Mouse (Mus musculus) cerebellum, postnatal 36 days (tissue): Measurements from ENCODE around the gene Aldh9a1.
"Not testable (repeated sequence)": the region's sequence is repeated elsewhere in the genome, so short reads cannot be mapped to it uniquely, and the experiment has no call there.

Experiments
- DNase-seq, 2 experiments: peaks; one replicate each; pipeline ENCODE4 v3.0.0; 2021 to 2022; ENCODE audit warnings: mixed read lengths in 2 of 2

Gene Aldh9a1

DNA sequence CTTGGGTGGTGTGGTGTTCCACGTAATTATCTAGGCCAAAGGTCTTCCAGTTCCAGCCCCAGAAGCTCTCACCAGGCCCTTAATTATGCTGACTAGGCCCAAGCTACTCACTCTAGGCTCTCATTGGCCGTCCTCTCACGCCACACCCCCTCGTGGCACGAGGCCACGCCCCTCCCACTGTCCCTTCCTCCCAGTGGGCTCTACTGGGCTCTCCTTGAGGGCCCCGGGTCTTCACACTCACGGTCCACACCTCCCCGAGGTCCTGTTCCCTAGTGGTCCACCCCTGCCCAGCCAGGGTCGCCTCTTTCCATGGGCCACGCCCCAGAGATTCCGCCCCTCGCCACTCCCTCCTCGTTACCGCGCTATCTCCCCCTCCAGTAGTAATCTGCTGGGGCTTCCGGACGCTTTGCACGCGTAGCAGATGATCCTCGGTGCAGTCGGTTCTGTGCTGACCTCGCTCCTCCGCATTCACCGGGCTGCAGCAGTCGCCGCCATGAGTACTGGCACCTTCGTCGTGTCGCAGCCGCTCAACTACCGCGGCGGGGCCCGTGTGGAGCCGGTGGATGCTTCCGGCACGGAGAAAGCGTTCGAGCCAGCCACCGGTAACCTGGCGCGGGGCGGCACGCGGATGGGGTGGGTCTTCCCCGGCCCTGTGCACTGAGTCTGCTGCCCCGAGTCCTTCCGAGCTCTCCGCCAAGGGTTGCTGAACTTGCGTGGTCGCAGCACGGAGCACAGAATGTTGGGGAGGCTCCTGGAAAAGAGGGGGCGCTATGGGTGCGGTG, at the start of gene Aldh9a1:
TSS of gene Aldh9a1 (plus strand) at position 177 of the 782 bp plus-strand sequence.
- DNase-seq, result peak; percentile 81 to 86

DNA sequence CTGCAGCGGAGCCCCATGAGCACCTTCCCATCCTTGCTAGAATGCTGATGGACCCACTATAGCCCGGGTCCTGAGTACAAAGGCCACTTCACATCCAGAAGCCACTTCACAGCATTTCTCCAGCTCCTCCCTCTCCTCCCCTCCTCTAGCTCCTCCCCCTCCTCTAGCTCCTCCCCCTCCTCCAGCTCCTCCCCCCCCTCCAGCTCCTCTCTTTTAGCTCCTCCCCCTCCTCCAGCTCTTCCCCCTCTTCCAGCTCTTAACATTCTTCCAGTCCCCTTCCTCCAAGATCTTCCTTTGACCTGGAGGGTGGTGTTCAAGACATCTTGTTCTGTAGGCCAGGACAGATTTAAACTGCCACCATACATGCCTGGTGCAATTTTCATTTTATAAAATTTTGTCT, 49.7 kb upstream of the Aldh9a1 start:
- no peak for DNase-seq

DNA sequence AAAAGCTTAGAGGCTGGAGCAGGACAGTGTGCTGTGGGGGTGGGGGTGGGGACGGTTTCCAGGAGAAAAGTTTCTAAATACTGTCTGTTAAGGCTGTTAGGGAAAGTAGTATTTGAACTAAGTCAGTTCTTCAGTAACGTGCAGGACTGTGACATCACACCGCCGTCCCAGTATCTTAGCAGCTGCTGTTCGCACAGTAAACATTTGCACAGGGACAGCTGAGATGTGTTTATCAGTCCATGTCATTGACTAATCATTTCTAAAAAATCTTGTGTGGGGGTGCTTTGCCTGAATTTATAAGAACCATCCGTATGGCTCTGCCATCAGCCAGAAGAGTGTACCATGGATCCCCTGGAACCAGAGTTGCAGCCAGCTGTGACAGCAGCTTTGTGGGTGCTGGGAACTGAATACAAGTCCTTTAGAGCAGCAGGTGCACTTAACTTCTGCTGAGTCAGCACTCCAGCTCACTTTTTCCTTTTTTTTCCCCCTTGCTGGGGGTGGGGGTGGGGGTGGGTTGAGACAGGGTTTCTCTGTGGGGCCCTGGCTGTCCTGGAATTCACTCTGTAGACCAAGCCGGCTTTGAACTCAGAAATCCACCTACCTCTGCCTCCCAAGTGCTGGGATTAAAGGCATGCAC, 44.2 kb upstream of the Aldh9a1 start:
- DNase-seq, result no peak

DNA sequence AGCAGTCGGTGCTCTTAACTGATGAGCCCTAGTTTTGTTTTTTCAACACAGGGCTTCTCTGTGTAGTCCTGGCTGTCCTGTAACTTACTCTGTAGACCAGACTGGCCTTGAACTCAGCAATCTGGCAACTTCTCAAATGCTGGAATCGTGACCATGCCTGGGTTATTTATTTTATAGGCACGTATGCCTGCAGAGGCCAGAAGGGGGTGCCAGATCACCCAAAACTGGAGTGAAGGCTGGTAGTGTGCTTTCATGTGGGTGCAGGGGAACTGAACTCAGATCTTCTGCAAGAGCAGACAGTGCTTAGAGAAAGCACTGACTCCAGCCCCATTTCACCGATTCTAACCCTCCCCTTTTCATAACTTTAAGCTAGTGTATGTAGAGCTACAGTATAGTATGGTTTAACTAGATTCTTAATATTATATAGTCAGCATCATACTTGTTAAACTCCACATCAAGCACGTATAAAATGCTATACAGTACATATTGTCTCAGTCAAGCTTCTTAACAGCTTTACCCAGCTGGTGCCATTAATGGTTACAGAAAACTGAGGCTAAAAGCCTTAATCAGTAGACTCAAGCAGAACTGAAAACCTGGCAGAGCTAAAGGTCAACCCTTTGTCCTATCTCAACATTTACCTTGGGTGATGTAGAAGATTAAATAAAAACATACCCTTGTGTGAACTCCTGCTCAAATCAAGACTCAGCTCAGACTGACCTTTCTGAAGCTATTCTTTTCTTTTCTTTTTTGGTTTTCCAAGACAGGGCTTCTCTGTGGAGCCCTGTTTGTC, 43.1 kb upstream of the Aldh9a1 start:
- DNase-seq, result peak; percentile 43 to 45

DNA sequence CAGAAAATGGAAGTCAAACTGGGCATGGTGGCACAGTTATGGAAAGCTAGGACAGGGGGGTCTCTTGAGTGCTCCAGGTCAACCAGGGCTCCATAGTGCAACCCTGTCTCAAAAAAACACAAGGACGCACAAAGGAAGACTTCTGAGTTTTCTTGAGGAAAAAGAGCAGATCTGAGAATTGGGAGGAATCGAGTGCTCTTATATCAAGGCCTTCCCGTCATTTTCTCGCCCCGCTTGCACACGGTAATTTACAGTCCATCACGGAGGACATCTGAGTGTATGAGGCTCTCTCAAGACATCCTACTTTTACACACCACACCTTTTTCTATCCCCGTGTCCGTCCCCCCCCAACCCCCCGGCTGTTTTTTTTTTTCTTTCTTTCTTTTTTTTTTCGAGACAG, 42.1 kb upstream of the Aldh9a1 start:
- peak in 1 of 2 experiments; percentile 12 for DNase-seq

DNA sequence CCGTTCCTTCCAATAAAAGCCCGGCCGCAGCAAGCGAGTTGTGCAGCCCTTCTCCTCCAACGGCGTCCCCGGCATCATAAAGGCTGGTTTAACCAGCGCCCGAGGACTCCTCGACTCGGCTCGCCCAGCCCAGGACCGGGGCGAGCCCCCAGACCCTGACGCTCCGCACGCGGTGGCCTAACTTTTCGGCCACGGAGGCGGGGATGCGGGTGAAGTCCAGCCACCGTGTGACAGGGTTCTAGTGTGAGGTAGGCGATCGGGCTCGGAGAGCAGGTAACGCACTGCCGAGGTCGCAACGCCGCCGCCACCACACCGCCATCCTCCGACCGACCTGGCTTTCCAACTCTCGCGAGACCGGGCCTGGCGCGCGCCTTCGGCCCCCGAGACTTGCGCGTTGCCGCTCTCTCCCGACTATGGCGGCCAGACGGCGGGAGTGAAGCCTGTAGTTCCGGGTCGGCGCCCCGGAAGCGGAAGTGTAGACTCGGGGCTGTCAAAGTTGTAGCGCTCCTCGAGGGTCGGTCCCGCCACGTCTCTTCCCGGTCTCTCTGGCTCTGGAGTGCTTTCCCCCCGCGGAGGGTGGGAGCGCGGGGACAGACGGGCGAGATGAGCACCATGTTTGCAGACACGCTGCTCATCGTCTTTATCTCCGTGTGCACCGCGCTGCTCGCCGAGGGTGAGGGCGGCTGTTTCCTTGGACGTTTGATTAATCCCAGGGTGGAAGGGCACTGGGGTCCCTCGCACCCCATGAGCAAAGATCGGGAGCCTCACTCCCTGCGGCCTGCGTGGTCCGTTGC, 41.3 kb upstream of the Aldh9a1 start, which contains the start of gene Tmco1:
TSS of gene Tmco1 (plus strand) at position 118 of the 794 bp plus-strand sequence.
- DNase-seq, result peak; percentile 98 to 99

DNA sequence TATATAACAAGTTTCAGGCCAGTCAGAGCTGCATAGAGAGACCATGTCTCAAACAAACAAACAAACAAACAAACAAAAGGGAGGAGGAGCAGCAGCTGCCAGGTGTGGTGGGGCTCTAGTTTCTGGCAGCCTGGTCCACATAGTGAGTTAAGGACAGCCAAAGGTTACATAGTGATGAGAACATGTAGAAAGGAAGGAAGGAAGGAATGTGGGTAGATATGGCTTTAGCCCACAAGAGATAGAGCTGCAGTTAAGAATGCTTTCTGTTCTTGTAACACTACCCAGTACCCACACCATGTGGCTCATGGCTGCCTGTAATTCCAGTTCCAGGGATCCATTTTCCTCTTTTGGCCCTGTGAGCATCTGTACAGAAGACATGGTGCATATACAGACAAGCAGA, 37.4 kb upstream of the Aldh9a1 start:
- DNase-seq, result no peak

DNA sequence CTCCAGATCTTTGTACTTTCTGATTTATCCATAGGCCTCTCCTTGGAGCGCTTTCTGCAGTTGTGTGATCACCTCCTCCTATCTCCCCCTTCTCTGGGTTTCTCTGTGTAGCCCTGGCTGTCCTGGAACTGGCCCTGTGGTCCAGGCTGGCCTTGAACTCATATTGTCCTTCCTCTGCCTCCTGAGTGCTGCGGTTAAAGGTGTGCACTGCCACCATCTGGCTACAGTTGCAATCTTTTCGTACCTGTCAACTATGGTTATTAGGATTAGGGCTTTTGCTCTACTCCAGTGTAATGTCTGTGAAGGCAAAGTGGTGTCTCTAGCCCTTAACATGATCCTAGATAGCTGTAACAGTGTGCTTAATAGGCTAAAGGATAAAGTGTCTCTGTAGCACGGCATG, 36.6 kb upstream of the Aldh9a1 start:
- DNase-seq, result no peak

DNA sequence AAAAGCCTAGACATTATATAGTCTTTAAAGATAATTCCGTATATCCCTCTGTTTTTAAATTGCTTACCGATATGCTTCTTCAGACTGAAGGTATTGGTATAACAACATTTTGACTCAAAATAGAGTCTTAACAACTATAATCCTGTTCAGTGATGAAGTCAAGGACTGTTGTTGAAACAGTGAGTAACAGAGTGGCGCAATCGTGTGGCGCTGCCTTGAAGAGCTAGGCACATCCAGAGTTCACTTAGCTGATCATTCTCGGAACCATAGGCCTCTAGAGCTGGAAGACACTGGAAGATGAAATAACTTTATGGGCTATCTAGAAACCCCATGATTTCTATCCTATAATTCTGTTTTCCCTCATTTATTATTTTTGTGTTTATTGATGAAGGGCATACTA, 28.1 kb upstream of the Aldh9a1 start:
- no peak for DNase-seq

DNA sequence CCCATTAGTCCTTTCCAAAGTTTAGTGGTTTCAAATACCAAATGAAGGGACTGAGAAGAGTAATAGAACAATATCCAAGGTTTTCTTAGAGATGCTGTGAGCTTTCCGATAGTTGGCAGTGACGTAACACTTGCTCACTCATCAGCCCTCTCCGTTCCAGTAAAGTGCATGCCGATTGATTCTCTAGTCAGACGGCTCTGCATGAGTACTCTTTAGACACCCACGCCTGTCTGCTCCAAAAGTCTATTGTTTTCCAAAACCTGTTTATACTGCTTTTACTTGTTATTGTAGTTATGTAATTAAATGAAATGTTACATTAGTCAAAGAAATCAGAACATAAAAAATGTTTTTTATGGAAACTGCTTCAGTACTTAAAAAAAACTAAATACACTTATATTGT, 21.0 kb upstream of the Aldh9a1 start:
- DNase-seq, result no peak

DNA sequence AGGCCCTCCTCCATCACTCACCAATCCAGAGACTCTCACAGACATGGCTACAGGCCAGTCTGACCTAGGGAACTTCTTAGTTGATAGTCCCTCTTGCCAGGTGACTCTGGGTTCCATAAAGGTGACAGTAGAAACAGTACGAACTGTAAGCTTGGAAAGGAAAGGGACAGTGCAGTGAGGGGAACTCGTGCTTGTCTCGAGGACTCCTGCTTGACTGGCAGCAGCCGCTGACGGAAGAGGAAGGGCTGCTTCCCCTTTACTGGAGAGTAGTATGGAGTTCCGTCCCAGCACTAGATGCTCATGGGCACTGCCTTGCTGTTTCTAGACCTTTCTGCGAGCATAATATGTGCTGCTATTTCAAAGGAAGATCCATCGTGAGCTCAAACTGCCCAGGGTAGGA, 18.7 kb upstream of the Aldh9a1 start:
- DNase-seq, result no peak

DNA sequence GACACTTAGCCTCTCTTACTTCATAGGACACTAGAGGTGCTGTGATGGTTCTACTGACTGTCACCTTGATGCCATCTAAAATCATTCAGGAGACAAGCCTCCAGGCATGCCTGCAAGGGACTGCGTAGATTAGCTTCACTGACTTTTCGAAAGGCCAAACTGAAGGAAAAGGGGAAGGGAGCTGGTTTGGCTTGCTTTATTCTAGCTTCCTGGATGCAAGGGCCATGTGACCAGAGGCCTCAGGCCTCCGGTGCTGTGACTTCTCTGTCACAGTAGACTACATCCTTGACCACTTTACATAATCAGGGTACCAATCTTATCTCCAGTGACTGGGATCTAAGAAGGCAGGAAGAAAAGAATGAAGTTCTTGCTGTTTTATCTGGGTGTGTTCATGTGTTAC, 13.4 kb upstream of the Aldh9a1 start:
- no peak for DNase-seq

DNA sequence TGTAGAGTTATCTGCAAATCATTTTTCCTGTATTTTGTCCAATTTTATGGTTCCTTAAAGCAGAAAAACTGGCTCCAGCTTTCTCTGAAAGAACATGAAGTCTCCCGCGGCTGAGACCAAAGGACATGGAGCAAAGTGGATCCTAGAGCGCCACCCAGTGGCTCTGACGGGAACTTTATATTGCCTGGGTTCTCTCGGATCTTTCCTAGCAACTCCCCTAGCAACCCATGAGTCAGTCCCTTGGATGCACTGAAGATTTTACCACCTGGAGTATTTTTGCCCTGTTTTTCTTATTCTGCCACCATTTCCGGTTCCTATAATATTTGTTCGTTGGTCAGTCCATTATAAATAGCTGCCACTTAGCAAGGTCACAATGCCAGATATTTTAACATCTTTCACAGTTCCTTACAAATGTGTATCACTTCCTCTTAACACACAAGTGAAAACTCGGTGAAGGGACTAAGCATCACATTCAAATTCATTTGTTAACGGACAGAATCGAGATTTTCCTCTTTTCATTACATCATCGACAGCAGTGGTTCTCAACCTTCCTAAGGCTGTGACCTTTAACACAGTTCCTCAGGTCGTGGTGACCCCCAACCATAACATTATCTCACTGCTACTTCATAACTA, 12.2 kb upstream of the Aldh9a1 start:
- peak; percentile 89 to 94 for DNase-seq

DNA sequence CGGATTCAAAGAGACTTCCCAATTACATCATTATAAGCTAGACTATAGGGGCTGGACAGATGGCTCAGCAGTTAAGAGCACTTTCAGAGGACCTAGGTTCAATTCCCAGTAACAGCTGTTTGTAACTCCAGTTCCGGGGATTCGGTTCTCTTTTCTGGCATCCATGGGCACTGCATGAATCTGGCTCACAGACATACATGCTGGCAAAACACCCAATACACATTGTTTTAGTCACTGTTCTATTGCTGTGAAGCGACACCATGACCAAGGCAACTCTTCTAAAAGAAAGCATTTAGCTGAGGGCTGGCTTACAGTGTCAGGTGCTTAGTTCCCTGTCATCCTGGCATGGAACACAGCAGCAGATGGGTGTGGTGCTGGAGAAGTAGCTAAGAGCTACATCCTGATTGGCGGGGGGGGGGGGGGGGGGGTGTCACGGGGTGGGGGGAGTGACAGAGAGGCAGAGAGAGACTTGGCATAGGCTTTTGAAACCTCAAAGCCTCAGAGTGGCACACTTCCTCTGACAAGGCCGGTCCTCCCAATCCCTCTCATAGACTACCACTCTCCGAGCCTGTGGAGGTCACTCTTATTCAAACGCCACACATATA, 10.5 kb upstream of the Aldh9a1 start:
- DNase-seq, result peak; percentile 33 to 45

DNA sequence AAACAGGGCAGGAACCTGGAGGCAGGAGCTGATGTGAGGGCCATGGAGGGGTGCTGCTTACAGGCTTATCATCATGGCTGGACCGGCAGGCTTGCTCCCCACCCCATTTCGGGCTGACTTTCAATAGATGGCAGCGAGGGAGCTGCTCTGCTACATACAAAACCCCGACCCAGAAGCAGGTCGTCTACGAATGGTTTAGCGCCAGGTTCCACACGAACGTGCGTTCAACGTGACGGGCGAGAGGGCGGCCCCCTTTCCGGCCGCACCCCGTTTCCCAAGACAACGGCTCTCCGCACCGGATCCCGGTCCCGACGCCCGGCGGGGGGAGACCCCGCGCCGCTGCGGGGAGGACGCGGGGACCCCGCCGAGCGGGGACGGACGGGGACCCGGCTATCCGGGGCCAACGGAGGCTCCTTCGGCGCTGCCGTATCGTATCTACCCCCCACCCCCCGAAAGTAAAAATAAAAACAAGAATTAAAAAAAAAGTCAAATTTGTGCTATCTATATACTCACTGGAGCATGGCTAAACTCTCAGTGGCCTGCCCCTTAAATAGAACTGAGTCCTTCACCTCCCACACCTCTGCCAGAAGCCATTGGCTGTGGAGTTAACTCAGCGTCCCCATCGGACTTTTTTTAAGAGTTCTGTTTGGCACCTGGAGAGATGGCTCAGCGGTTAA, 9.5 kb upstream of the Aldh9a1 start:
- DNase-seq, result no peak

DNA sequence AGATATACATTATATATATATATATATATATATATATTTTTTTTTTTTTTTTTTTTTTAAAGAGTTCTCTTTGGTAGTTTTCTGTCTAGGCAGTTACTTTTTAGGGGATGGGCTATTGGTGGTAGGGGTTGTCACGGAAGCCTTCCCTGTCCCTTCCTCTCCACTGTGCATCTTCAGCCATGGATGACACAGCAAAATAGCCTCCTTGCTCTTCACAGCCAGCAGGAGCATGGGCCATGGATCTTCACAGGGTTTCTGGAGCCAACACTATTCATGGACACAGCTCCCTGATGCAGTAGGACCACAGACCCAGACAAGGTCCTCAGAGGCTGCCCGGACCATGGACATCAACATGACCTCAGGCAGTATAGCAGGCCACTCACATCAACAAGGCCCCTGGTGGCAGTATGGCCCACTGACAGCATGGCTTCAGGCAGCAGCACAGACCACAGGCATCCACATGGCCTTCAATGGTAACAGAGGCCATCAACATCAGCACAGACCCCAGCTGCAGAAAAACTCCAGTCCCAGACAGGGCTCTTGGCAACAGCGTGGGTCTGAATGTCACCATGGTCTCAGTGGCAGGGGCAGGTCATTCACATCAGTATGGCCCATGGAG, 8.8 kb upstream of the Aldh9a1 start:
- DNase-seq, result no peak

DNA sequence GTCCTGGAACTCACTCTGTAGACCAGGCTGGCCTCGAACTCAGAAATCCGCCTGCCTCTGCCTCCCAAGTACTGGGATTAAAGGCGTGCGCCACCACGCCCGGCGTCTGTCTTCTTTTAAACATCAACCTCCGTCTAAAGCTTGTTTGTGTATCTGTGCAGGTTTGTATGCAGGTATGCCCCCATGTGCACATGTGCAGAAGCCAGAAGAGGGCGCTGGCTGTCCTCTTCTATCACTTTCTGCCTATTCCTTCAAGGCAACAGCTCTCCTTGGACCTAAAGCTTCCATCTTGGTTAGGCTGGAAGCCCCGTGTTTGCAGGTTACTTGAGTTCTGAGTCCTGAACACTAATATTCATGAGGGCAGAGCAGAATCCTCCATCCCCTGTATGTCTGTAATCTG, 7.0 kb upstream of the Aldh9a1 start:
- DNase-seq, result no peak

DNA sequence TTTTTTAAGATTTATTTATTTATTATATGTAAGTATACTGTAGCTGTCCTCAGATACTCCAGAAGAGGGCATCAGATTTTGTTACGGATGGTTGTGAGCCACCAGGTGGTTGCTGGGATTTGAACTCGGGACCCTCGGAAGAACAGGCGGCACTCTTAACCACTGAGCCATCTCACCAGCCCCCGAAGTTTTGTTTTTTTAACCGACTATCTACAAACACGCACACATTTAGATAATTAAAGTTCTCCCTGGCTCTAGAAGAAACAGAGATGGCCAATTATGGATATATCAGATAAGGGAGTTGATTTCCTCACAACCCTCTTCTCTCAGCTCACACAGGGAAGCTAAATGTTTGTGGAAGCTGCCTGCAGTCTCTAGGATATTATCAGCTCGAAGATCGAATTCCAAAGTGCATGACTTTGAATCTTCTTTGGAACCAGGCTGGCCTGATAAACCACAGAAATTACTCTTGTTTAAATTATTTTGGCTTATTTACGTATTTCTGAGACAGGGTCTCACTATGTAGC, 3.7 kb upstream of the Aldh9a1 start:
- not testable (repeated sequence) for DNase-seq

DNA sequence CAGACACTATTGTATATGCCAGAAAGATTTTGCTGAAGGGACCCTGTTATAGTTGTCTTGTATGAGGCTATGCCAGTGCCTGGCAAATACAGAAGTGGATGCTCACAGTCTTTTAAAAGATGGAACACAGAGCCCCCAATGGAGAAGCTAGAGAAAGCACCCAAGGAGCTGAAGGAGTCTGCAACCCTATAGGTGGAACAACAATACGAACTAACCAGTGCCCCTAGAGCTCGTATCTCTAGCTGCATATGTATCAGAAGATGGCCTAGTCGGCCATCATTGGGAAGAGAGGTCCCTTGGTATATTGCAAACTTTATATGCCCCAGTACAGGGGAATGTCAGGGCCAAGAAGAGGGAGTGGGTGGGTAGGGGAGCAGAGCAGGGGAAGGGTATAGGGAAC, 585 bp upstream of the Aldh9a1 start:
- not testable (repeated sequence) for DNase-seq
